Mouse (Mus musculus) induced T-regulatory cell, adult 2 months (primary cell): ENCODE measurements at regions not wholly inside any gene's neighbourhood (a gene's known extent, or its start where the extent isn't known, plus 50 kb on each side); places are given as distances from the start of the nearest gene placed in this dataset.

ENCODE experiments used
- DNase-seq: peaks from one replicate; pipeline ENCODE4 v3.0.0-alpha.2; 2012; ENCODE audit warnings: low read depth

DNA sequence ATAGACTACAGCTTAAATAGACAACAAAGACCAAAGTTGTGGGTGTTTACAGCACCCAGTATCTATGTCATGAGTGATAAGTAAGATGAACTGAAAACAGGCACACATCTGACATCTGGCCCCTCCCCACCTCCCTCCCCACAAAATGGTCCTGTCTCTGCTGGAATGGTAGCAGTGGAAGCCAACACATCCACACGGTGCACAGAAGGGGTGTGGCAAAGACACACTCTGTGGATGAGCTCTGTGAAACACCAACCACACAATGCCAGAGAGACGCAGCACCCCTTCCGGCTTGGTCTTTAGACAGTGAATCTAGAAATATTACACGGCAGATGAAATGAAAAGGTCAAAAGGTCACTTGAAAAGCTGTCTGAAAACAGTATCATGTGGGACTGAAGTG lies 85.6 kb downstream of the Fgf18 start:
- DNase-seq, result no peak

- DNase-seq, result no peak
Measured at GRCm38 (mm10) chr11:33060352-33060751, 86.8 kb downstream of the Fgf18 start.

DNA sequence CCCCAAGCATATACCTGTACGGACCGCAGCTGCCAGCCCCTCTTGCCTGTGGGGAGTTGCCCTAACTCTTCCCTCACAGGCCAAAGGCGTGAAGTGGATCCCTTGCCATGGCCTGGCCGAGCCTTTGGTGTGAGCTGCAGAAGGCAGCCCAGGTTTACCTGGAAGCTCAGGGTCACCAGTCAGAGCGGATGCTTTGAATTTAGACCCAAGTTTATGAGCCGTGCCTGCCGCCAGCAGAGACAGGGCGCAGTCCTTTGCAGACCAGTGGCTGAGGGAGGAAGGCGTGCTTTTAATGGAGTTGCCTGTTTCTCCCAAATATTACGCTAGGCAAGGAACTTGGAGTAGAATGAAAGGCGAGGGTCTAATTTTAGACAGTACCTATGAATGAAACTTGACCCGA lies 97.0 kb downstream of the Fgf18 start:
- no peak for DNase-seq

DNA sequence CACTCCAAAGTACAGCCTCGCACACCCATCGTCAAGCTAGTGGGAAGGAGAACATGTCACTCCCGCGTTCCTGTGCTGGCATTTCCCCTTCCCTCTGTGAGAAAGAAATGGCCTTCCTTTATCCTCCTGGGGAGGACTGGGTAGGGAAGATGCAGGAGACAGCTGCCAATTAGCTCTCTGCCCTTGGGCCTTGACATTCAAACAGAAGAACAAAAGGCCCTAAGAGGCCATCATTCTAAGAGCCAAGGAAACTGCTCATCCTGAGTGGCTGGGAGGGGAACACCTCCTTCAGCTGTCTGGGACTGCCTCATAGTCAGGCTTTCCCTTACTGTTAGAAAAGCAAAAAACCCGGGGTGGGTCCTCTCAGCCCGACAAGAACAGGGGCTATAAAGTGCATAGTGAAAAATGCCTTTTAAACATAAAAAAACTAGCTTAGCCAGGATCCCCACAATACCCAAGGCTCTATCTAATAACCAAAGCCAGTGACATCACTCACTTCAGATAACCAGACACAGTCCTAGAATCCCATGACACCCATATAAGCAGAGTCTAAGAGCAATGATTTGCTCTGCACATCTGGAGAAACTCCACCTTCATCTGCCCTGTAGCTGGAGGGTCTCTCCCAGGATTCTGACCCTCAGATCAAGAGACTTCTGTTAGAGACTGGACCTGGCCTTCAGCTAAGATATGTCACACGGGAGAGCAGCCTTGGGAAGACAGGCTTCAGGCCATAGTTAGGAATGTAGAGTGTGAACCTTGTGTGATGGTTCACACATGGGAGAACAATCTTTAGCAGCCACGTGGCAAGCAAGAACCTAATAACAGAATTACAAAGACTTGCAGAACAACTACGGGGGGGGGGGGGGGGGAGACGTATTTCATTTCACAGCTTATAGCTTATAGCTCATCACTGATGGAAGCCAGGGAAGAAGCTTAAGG lies 107.1 kb downstream of the Fgf18 start:
- no peak for DNase-seq

GRCm38 (mm10) chr11:33036367-33036766 lies 110.8 kb downstream of the Fgf18 start:
- no peak for DNase-seq

DNA sequence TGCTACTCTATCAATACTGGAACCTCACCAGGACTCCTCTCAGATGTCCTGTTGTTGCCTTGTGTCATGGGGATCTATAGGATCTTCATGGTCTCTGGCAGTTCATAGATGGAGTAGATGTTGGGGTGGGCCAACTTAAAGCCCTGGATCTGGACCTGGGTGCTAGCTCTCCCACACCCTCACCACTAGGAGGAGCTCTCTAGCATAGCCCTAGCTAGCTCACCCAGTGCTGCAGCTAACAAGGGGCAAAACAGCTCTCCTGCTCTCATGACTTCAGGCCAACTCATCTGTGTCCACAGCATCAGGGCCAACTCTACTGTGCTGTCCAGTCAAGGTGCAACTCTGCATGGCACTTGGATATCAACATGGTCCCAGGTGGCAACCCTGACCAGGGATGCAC lies 118.3 kb downstream of the Fgf18 start:
- DNase-seq, result peak; percentile 47

GRCm38 (mm10) chr11:33027121-33027520 lies 120.1 kb downstream of the Fgf18 start:
- DNase-seq, result no peak

DNA sequence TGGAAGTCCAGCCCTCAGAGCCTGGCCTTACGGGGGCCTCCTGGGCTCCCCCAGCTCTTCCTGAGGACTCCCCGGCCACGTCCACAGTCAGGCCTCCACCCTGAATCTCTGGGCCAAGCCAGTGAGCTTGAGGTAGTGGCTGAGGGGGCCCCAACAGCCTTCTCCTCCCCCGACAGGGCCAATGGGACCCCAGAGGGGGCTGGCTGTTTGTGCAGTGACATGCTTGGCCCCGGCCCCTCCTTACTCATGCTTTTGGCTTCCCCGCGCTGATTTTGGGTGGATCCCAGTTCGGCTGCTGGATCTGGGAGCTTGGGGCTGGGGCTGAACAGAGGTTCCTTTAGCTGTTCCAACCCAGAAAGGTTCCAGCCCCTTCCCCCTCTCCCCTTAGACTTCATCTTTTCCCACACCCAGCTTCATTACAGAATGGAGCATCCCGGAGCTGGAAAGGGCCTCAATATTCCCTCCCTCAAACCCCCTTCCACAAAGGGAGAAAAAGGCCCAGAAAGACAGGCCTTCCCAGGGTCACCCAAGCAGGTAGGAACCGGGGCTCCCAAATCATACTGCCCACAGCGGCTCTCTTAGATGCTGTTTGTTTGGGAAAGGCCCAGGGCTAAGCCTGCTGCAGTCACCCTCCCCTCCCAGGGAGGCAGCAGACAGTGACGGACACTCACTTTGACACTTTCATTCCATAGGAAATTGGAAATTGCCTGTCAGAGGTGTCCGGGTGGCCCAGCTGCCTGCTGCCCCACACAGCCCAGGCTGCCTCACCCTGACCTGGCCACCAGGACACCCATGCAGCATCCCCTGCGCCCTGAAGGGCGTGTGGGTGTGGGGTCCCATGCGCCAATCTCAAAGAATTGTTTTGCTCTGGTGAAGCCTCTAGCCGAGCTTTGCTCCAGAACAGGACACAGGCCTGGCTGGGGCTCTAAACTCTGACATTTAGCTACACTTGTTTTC lies 133.7 kb downstream of the Fgf18 start:
- DNase-seq, result no peak

- DNase-seq, result no peak
Measured at GRCm38 (mm10) chr11:33012384-33013160, 134.6 kb downstream of the Fgf18 start.

GRCm38 (mm10) chr11:33008611-33009010 lies 138.6 kb downstream of the Fgf18 start:
- no peak for DNase-seq

DNA sequence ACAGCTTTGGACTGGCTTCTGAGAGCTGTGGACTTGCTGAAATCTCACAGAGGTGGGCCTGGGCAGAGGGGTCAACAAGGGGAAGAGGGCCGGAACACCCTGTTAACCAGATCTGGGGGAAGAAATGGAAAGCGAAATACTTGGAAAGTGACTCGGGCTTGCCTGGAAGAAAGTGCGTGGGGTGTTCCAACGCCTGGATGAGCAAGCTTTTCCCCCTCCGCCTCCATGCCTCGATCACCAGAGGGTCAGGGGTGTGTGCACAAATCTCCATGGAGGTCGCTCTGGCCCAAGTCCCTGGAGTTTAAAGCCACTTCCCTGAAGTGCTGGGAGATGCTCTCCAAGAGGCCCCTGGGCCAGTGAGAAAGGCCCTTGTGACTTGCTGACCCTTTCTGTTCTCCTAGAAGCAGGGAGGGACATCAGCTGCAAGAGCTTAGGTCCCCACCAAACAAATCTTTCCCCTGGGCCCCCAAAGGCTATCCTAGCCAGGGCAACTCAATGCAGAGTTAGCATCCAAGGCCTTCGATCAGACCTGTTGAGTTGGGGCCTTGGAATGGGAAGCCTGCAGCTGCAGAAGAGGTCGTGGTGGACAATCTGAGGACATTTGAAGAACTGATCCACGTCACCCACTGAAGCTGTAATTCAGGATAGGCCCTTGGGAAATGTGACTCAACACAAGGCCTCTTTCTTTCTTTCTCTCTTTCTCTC lies 139.2 kb downstream of the Fgf18 start:
- DNase-seq, result no peak

DNA sequence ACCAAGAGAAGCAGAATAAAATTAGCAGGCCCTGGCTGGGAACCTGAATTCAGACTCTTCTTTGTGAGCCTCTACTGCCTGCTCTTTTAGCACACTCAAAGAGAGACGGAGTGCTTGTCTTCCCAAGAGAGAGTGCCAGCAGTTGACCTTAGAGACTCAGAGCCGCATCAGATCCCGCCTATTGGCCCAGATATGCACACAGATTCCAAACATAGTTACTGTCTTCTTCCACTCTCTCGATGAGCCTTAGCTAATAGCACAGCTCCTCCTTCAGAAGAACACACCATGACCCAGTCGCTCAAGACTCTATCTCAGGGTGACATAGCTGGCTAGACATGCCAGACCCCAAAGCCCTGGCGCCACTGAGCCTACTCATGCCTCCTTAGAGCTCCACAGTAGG lies 139.8 kb downstream of the Fgf18 start:
- DNase-seq, result no peak

DNA sequence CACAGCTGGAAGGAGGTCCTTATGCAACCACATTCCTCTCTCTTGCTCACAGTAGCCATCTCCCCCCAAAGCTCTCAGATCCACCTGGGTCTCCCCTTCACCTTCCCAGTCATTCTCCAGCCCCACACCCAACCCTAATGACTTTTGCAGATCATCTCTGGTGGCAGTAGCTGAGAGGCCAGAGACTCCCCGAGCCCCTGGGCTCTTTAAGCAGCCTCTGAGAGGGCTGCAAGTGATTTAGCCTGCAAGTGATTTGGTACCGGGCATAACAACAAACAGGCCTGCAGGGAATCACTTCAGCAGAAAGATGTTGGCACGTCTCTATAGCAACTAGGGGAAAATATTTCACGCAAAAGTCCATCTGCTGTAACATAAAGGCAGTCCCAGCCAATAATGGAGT lies 142.0 kb downstream of the Fgf18 start:
- DNase-seq, result no peak

DNA sequence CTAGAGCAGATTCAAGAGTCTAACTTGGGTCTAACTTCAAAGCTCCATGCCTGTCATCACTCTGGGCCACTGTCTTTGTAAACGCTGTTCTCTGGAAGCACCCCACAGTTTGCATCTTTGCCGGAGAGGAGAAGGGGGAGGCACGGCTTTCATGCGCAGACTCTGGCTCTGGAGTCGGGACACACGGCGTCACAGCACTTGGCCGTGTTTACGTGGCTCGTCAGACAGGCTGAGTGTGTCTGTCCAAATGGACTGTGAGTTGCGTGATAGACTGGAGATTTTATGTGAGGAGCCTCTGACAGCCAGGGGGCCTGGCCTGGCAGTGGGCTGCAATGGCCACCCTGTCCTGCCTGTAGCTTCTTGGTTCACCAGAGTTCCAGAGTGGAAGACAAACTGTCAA lies 142.6 kb downstream of the Fgf18 start:
- no peak for DNase-seq

- DNase-seq, result no peak
Measured at GRCm38 (mm10) chr11:32999684-33000255, 147.4 kb downstream of the Fgf18 start.

DNA sequence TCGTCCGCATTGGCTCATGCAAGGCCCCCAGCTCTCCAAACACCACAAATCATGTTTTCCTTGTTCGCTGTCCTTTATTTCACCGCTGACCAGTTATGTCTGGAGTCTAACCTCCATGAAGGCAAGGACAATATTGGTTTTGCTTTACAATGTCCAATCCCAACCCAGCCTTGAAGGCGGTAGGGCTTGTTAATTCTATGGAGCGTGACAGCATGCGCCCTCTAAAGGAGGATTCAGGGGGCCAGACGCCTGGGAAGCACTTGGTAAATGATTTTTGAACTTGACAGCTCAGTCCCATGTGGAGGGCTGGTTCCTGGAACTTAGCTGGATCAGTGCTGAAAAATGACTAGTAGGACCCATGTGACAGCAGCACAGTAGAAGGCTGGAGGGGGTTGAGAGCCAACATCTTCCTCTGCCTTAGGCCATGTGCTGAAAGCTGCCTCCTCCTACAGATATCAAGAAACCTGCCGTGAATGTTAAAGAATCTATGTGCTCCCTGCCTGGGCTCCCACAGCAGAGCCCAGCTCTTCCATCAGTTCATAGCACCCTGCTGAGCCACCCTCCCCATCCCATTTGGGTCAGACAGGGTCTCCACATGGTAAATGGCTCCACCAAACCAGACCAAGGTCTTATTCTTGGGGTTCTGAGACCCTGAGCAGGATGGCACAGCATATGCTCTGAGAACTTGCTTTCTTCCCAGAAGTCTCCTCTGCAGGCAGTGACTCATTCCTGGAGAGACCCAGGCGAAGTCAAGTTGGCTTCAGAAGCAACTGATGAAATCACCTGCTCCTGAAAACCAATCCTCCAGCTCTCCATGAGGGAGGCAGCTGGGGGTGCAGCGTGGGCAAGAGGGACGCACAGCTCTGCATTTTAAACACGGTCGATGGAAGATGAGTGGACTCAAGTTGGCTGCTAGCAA lies 148.3 kb downstream of the Fgf18 start:
- DNase-seq, result no peak

DNA sequence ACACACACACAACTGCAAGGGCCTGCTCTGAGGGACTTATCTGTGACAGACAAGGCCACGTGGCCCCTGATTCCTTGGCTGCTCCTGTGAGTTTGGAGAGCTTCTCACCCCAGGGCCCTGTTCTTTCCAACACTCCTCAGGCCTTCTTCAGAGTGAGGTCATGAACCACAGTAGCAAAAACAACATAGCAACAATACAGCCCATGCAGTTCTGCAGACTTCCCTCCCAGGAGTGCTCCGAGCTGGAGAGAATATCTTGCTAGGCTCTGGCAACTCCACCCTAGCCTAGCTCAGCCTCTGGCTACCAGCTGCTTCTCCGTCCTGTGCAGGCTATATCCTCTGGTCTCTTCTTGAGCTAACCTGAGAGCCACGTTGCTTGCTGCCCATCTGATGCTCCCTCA lies 152.8 kb downstream of the Fgf18 start:
- no peak for DNase-seq

GRCm38 (mm10) chr11:32993439-32993838 lies 153.8 kb downstream of the Fgf18 start:
- DNase-seq, result no peak

- no peak for DNase-seq
Measured at GRCm38 (mm10) chr11:32991036-32991616, 156.1 kb downstream of the Fgf18 start.

- no peak for DNase-seq
Measured at GRCm38 (mm10) chr11:32990201-32990600, 157.0 kb downstream of the Fgf18 start.
